Mouse (Mus musculus): ENCODE data around the gene Vmn1r206.
"Not testable (repeated sequence)": the region's sequence is repeated elsewhere in the genome, so short reads cannot be mapped to it uniquely, and the experiment has no call there.

Vmn1r206 gene

GRCm38 (mm10) chr13:22624151-22624550 is at the start of gene Vmn1r206:
Gene Vmn1r206, minus strand, starts transcription at chr13:22624251.
- not testable (repeated sequence) for DNase-seq (ENCODE audit: low read depth, low spot score)

GRCm38 (mm10) chr13:22592900-22593299 is 31.2 kb downstream of the Vmn1r206 start, which contains the start of gene Vmn1r205:
Gene Vmn1r205, minus strand, starts transcription at chr13:22593000.
- DNase-seq (ENCODE audit: low read depth, low spot score): no peak

- not testable (repeated sequence) for DNase-seq (ENCODE audit: low read depth, low spot score)
Measured at GRCm38 (mm10) chr13:22583336-22583735, 40.7 kb downstream of the Vmn1r206 start.

- DNase-seq (ENCODE audit: low read depth, low spot score): not testable (repeated sequence)
Measured at GRCm38 (mm10) chr13:22574911-22575310, 49.1 kb downstream of the Vmn1r206 start.

Data from forelimb bud, embryonic 11.5 days (tissue).